29 mouse cellular contexts compared by ENCODE assay signal in the genomic region with DNA sequence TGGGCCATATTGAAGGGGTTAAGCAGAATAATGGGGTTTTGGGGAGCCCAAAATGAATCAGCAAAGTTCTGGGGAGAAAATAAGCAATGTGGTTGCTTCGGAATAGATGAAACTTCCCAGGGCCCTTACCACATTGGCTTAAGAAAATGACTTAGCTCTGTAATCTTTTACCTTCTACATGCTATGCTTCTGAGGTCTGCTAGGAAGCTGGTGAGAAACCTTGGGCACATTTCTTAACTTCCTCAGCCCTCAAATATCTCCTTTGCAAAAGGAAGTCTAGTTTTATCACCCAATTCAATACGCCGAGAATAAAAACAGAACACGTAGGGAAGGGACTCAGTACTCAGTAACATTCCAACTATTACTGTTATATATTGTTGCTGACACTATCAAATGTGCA.
DNase-seq lines count a peak whose midpoint lies in the region; ATAC-seq and TF ChIP-seq lines count a peak whose summit lies in the region.
"Had no signal": no experiment of that assay in that cellular context is flagged by ENCODE, and none has a peak within 500 bp of the region (broad histone marks: within the 10 kb centered on the region; RNA-seq: fewer than 3 reads in every experiment).

No protein-coding gene starts in this region.

- H3K36me3 ChIP-seq in limb, embryonic 10.5 days, result no peaks in the 10 kb centered on the region
- no peaks in the 10 kb centered on the region for H3K36me3 ChIP-seq in hindbrain, embryonic 12.5 days
- H3K36me3 ChIP-seq: embryonic facial prominence, embryonic 13.5 days; embryonic facial prominence, embryonic 15.5 days; forebrain, embryonic 12.5 days; G1E had no signal

- no peaks in the 10 kb centered on the region for H3K9me3 ChIP-seq in limb, embryonic 10.5 days (replicated peaks)
- no peaks in the 10 kb centered on the region for H3K9me3 ChIP-seq in hindbrain, embryonic 12.5 days (replicated peaks)
- H3K9me3 ChIP-seq: embryonic facial prominence, embryonic 13.5 days; embryonic facial prominence, embryonic 15.5 days; forebrain, embryonic 10.5 days; forebrain, embryonic 12.5 days had no signal

- H3K4me1 ChIP-seq in bone marrow, adult 2 months (ENCODE audit: control insufficient read depth, insufficient read depth, low read length), result peaks cover 3% of the 10 kb centered on the region; the same call in 1 of the 2 replicates
- H3K4me1 ChIP-seq in limb, embryonic 10.5 days, result peaks cover 7% of the 10 kb centered on the region; the same call in 1 of the 2 replicates
- H3K4me1 ChIP-seq in hindbrain, embryonic 12.5 days, result no peaks in the 10 kb centered on the region
- H3K4me1 ChIP-seq: embryonic facial prominence, embryonic 13.5 days; embryonic facial prominence, embryonic 15.5 days had no signal

- H3K27me3 ChIP-seq in limb, embryonic 10.5 days (ENCODE audit: low read depth, poor library complexity, severe bottlenecking), result peaks cover 22% of the 10 kb centered on the region; the same call in 1 of the 2 replicates
- no peaks in the 10 kb centered on the region for H3K27me3 ChIP-seq in hindbrain, embryonic 12.5 days
- H3K27me3 ChIP-seq: CH12.LX; embryonic facial prominence, embryonic 15.5 days; forebrain, embryonic 12.5 days had no signal

- DNase-seq in 416B (ENCODE audit: low read depth), result peak; percentile 62
- no peak for DNase-seq in cerebellum, postnatal 14 days
- DNase-seq in adipocyte (ENCODE audit: low spot score), result no peak
- DNase-seq in limb, embryonic 10.5 days (ENCODE audit: low spot score), result no peak
- DNase-seq: adrenal gland, adult 2 months; adrenal gland, postnatal 10 days; adrenal gland, postnatal 25 days; B cell, adult 2 months; cerebellum, adult 11-12 months; cerebellum, adult 2 months; cerebellum, adult 9-10 months; cerebellum, postnatal 25 days; embryo, embryonic 11 days had no signal

- TF ChIP-seq CTCF in bone marrow, adult 2 months (IDR thresholded peaks at IDR 0.05; ENCODE audit: control insufficient read depth, insufficient read depth, low read length), result no peak

- no peak overlapping the region for H3K4me2 ChIP-seq in hindbrain, embryonic 12.5 days (replicated peaks)
- H3K4me2 ChIP-seq: embryonic facial prominence, embryonic 13.5 days; embryonic facial prominence, embryonic 15.5 days; forebrain, embryonic 12.5 days had no signal

- H3K9ac ChIP-seq in hindbrain, embryonic 12.5 days, result no peak overlapping the region
- H3K9ac ChIP-seq: embryonic facial prominence, embryonic 13.5 days; embryonic facial prominence, embryonic 15.5 days; forebrain, embryonic 12.5 days had no signal

- no peak overlapping the region for H3K4me3 ChIP-seq in bone marrow, adult 2 months (replicated peaks; ENCODE audit: control insufficient read depth, low read depth, low read length)
- H3K4me3 ChIP-seq in limb, embryonic 10.5 days, result no peak overlapping the region
- no peak overlapping the region for H3K4me3 ChIP-seq in hindbrain, embryonic 12.5 days
- H3K4me3 ChIP-seq: embryonic facial prominence, embryonic 13.5 days; embryonic facial prominence, embryonic 15.5 days; erythroblast, embryonic 14.5 days; forebrain, embryonic 10.5 days; forebrain, embryonic 12.5 days had no signal

- no peak for TF ChIP-seq POLR2A in bone marrow, adult 2 months (IDR thresholded peaks at IDR 0.05; ENCODE audit: borderline replicate concordance, control insufficient read depth, low read depth, low read length)

- peak overlapping the region; percentile 45; the same call in 1 of the 2 replicates for H3K27ac ChIP-seq in bone marrow, adult 2 months (ENCODE audit: control insufficient read depth, insufficient read depth, low read depth, low read length, poor library complexity)
- no peak overlapping the region for H3K27ac ChIP-seq in limb, embryonic 10.5 days
- no peak overlapping the region for H3K27ac ChIP-seq in hindbrain, embryonic 12.5 days
- H3K27ac ChIP-seq: embryonic facial prominence, embryonic 13.5 days; embryonic facial prominence, embryonic 15.5 days; forebrain, embryonic 10.5 days; forebrain, embryonic 12.5 days had no signal

- ATAC-seq in granulocyte monocyte progenitor cell, adult 5-6 weeks (replicated peaks; ENCODE audit: poor library complexity, severe bottlenecking), result peak; percentile 75
- peak; percentile 54 for ATAC-seq in megakaryocyte, adult 5-6 weeks (ENCODE audit: poor library complexity, severe bottlenecking)
- ATAC-seq in hindbrain, embryonic 12.5 days (ENCODE audit: low FRiP score), result no peak
- ATAC-seq: activated CD4-positive, CD25-positive, alpha-beta regulatory T cell, adult 4 months; CD4-positive, CD25-positive, alpha-beta regulatory T cell, adult 4 months; forebrain, embryonic 14.5 days; forebrain, embryonic 16.5 days; Patski had no signal

- WGBS in bone marrow, adult 2 months, result 24% methylated on average over 4 of the region's 4 CpGs
- WGBS in limb, embryonic 10.5 days, result 93% methylated on average over 4 of the region's 4 CpGs
- WGBS in hindbrain, embryonic 12.5 days, result 91% methylated on average over 4 of the region's 4 CpGs
